ENCODE assay signal across 13 mouse cellular contexts in genomic region chr8:85302931-85303330, GRCm38 (mm10).
"Had no signal": no experiment of that assay in that cellular context is flagged by ENCODE, and none has a peak within 500 bp of the region (broad histone marks: within the 10 kb centered on the region; RNA-seq: fewer than 3 reads in every experiment).

No protein-coding gene starts in this region.

- H3K27ac ChIP-seq: kidney, postnatal 0 days; left cerebral cortex, adult 2 months; limb, embryonic 15.5 days; liver, embryonic 14.5 days; neural tube, embryonic 15.5 days had no signal

- H3K4me3 ChIP-seq: left cerebral cortex, adult 2 months; limb, embryonic 15.5 days; myocyte; neural tube, embryonic 15.5 days had no signal

- DNase-seq: kidney, adult 11 months; kidney, adult 9 months; kidney, postnatal 36 days; lung, embryonic 14.5 days; midbrain, embryonic 14.5 days; thymus, adult 18-20 months; thymus, postnatal 14 days had no signal
